Mouse (Mus musculus): ENCODE measurements at regions not wholly inside any gene's neighbourhood (a gene's known extent, or its start where the extent isn't known, plus 50 kb on each side); places are given as distances from the start of the nearest gene placed in this dataset.
A peak's percentile ranks its signal among the peaks of the same experiment; 100 is the strongest.
"Not testable (repeated sequence)": the region's sequence is repeated elsewhere in the genome, so short reads cannot be mapped to it uniquely, and the experiment has no call there.

DNA sequence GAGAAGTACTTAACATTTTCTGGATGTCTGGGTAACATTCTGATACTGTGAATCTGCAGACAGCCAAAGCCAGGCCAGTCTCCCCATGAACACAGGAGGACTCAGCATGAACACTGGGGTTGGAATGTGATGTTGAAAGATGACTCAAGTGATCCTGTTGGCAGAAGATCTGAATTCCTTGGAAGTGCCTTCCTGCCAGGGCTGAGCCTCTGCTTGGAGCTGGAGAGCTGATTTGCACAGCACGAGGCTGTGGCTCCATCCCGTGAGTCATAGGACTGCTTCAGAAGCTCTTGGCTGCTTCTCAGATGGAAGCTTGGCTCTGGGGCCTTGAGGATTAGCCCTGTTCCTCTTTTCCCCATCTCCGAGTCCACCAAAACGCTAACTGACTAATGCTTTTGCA is 99.5 kb downstream of the Nr2f2 start:
- no peak overlapping the region for H3K4me2 ChIP-seq (ENCODE audit: low read length)
- no peak overlapping the region for H3K27ac ChIP-seq (ENCODE audit: low read depth)
- DNase-seq (ENCODE audit: low spot score), result no peak
- H3K27me3 ChIP-seq (replicated peaks; ENCODE audit: control insufficient read depth, insufficient read depth, low read length), result no peaks in the 10 kb centered on the region
- 51% methylated on average over 4 of the region's 4 CpGs for WGBS
- H3K36me3 ChIP-seq (ENCODE audit: control insufficient read depth, insufficient read depth, low read length), result no peaks in the 10 kb centered on the region
- no peaks in the 10 kb centered on the region for H3K9me3 ChIP-seq (ENCODE audit: control insufficient read depth, low read length)
- H3K4me1 ChIP-seq (replicated peaks; ENCODE audit: control insufficient read depth, insufficient read depth, low read length), result no peaks in the 10 kb centered on the region
- H3K9ac ChIP-seq (ENCODE audit: low read length), result no peak overlapping the region
- ATAC-seq (replicated peaks; ENCODE audit: low FRiP score, low TSS enrichment, low read depth), result no peak
- H3K4me3 ChIP-seq (ENCODE audit: low read depth, low read length), result no peak overlapping the region

DNA sequence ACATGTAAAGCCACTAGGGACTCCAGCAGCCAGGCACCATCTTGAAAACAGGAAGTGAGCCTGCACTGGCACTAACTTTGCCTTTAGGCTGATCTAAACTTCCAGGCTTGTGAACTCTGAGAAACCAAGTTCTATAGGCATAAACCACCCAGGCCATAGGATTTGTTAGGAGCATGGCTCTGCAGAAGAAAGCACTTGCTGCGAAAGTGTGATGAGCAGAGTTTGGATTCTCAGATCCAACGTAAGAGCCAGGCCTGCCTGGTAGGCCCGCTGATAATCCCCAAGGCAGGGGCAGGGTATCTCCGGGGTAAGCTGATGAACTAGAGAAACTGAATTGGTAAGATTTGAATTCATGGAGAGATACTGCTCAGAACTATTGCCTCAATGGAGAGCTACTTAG is 109.7 kb downstream of the Nr2f2 start:
- no peaks in the 10 kb centered on the region for H3K4me1 ChIP-seq (replicated peaks; ENCODE audit: control insufficient read depth, insufficient read depth, low read length)
- H3K36me3 ChIP-seq (ENCODE audit: control insufficient read depth, insufficient read depth, low read length), result no peaks in the 10 kb centered on the region
- H3K9me3 ChIP-seq (ENCODE audit: control insufficient read depth, low read length), result no peaks in the 10 kb centered on the region
- H3K9ac ChIP-seq (ENCODE audit: low read length), result no peak overlapping the region
- WGBS, result 97% methylated on average over 4 of the region's 4 CpGs
- H3K4me3 ChIP-seq (ENCODE audit: low read depth, low read length), result no peak overlapping the region
- no peak overlapping the region for H3K4me2 ChIP-seq (ENCODE audit: low read length)
- ATAC-seq (replicated peaks; ENCODE audit: low FRiP score, low TSS enrichment, low read depth) (no peak), DNase-seq (ENCODE audit: low spot score) (no peak)
- H3K27me3 ChIP-seq (replicated peaks; ENCODE audit: control insufficient read depth, insufficient read depth, low read length), result no peaks in the 10 kb centered on the region
- no peak overlapping the region for H3K27ac ChIP-seq (ENCODE audit: low read depth)

DNA sequence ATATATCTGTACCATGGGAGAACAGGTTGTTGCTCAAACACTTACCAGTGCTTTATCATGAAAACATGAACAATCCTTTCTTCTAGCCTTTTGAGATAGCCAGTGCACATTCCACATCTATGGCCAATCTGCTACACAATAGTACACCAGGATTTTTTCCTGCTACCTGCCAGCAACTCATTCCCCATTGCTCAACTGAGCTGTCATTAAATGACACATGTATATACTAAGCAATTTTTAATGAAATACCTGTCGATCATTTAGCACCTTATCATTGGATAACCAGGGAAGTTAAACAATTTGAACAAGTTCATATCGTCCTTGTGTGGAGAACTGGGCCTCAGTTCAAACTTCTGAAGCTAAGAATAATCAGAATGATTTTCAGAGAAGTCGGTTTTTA is 111.5 kb downstream of the Nr2f2 start:
- no peaks in the 10 kb centered on the region for H3K27me3 ChIP-seq (replicated peaks; ENCODE audit: control insufficient read depth, insufficient read depth, low read length)
- ATAC-seq (replicated peaks; ENCODE audit: low FRiP score, low TSS enrichment, low read depth) (no peak), DNase-seq (ENCODE audit: low spot score) (no peak)
- no peaks in the 10 kb centered on the region for H3K4me1 ChIP-seq (replicated peaks; ENCODE audit: control insufficient read depth, insufficient read depth, low read length)
- H3K36me3 ChIP-seq (ENCODE audit: control insufficient read depth, insufficient read depth, low read length), result no peaks in the 10 kb centered on the region
- H3K9me3 ChIP-seq (ENCODE audit: control insufficient read depth, low read length), result no peaks in the 10 kb centered on the region
- no peak overlapping the region for H3K27ac ChIP-seq (ENCODE audit: low read depth)
- H3K4me2 ChIP-seq (ENCODE audit: low read length), result no peak overlapping the region
- WGBS, result 78% methylated on average over 3 of the region's 3 CpGs
- no peak overlapping the region for H3K9ac ChIP-seq (ENCODE audit: low read length)
- H3K4me3 ChIP-seq (ENCODE audit: low read depth, low read length), result no peak overlapping the region

DNA sequence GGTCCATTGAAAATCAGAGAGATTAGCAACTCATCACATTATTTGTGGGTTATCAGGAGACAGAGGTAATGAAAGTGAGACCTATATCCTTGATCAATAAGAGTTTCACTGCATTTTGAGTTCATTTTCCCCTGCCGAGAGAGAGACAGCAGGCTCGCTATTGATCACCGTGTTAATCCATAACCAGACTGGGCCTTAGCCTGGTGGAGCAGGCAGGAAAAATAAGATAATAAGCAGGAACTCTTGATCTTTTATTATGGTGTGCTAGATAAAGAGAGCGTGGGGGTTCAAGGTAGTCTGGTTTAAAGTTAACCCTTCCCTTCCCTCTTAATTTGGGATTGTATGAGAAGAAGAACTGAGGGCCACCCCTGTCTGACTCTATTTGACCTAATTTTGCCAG is 113.3 kb downstream of the Nr2f2 start:
- no peaks in the 10 kb centered on the region for H3K4me1 ChIP-seq (replicated peaks; ENCODE audit: control insufficient read depth, insufficient read depth, low read length)
- no peak for ATAC-seq (replicated peaks; ENCODE audit: low FRiP score, low TSS enrichment, low read depth)
- no peaks in the 10 kb centered on the region for H3K9me3 ChIP-seq (ENCODE audit: control insufficient read depth, low read length)
- no peak for DNase-seq (ENCODE audit: low spot score)
- no peak overlapping the region for H3K9ac ChIP-seq (ENCODE audit: low read length)
- no peak overlapping the region for H3K27ac ChIP-seq (ENCODE audit: low read depth)
- 65% methylated on average over 4 of the region's 4 CpGs for WGBS
- H3K27me3 ChIP-seq (replicated peaks; ENCODE audit: control insufficient read depth, insufficient read depth, low read length), result no peaks in the 10 kb centered on the region
- no peaks in the 10 kb centered on the region for H3K36me3 ChIP-seq (ENCODE audit: control insufficient read depth, insufficient read depth, low read length)
- H3K4me3 ChIP-seq (ENCODE audit: low read depth, low read length), result no peak overlapping the region
- 0 out of 2 replicates have a peak overlapping the region, but pooled peaks have one; percentile 12 for H3K4me2 ChIP-seq (ENCODE audit: low read length)

DNA sequence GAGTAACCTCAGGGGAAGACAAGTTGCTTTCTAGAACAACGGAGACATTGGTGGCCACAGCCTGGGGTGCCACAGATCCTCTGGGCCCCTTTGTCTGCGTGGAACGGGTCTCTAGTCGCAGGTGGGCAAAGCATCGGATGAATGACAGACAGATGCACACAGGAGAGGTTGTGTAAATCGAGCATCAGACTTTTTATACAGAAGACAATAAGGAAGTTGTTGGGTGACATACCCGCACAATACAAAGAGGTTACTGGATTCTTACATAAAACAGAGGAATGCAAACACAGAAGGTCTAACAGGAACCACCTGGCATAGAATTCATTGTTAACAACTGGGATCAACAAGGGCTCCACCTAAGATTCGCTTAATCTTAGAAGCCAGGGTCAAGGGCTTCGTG is 127.5 kb downstream of the Nr2f2 start:
- peak; percentile 35 for DNase-seq (ENCODE audit: low spot score)

DNA sequence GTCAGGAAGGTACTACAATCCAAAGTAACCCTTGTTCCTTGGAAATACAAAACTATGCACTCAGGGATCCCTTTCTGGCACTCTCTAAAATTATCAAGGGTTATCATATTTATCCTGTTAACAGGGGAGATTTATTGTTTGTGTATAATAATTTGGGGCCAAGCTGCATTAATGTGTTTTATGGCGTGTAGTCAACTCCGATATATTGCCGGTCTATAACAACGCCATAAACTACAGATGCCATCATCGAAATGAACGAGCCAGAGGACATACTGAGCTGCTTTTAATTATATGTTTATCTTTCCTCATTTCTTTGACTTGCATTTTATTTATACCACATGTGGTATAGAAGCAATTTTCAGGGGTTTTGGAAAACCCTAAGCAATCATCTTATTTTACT is 147.2 kb downstream of the Nr2f2 start:
- DNase-seq (ENCODE audit: low spot score), result no peak
- H3K27me3 ChIP-seq (replicated peaks; ENCODE audit: control insufficient read depth, insufficient read depth, low read length), result no peaks in the 10 kb centered on the region
- H3K9ac ChIP-seq (ENCODE audit: low read length), result no peak overlapping the region
- no peaks in the 10 kb centered on the region for H3K36me3 ChIP-seq (ENCODE audit: control insufficient read depth, insufficient read depth, low read length)
- WGBS, result 43% methylated on average over 6 of the region's 6 CpGs
- H3K4me3 ChIP-seq (ENCODE audit: low read depth, low read length), result no peak overlapping the region
- H3K9me3 ChIP-seq (ENCODE audit: control insufficient read depth, low read length), result no peaks in the 10 kb centered on the region
- H3K4me1 ChIP-seq (replicated peaks; ENCODE audit: control insufficient read depth, insufficient read depth, low read length), result no peaks in the 10 kb centered on the region
- no peak for ATAC-seq (replicated peaks; ENCODE audit: low FRiP score, low TSS enrichment, low read depth)
- H3K27ac ChIP-seq (ENCODE audit: low read depth), result no peak overlapping the region
- no peak overlapping the region for H3K4me2 ChIP-seq (ENCODE audit: low read length)

More for the DNA sequence above, 127.5 kb downstream of the Nr2f2 start:
- not testable (repeated sequence) for H3K36me3 ChIP-seq (ENCODE audit: control insufficient read depth, insufficient read depth, low read length); H3K4me1 ChIP-seq (replicated peaks; ENCODE audit: control insufficient read depth, insufficient read depth, low read length); H3K27ac ChIP-seq (ENCODE audit: low read depth); ATAC-seq (replicated peaks; ENCODE audit: low FRiP score, low TSS enrichment, low read depth); H3K9ac ChIP-seq (ENCODE audit: low read length); H3K27me3 ChIP-seq (replicated peaks; ENCODE audit: control insufficient read depth, insufficient read depth, low read length); H3K4me3 ChIP-seq (ENCODE audit: low read depth, low read length); H3K9me3 ChIP-seq (ENCODE audit: control insufficient read depth, low read length); H3K4me2 ChIP-seq (ENCODE audit: low read length)
- 90% methylated on average over 9 of the region's 9 CpGs for WGBS

DNA sequence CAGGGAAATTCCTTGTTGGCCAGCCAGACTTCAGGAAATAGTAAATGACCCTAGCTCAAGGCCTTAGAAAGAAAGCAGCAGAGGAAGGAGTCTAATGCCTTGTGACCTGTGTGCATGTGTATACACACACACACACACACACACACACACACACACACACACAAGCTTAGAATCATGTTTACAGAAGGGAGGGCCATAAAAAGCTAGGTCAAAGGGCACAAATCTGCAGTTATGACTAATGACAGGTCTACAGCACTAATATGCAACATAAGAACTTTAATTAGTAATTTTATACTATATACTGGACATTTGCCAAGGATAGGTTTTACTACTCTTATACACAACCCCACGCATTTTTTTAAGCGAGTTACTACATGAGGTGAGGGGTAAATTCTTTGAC is 149.4 kb downstream of the Nr2f2 start:
- Histone ChIP-seq H3K9ac (ENCODE audit: low read length) (no peak overlapping the region), H3K4me1 (replicated peaks; ENCODE audit: control insufficient read depth, insufficient read depth, low read length) (no peaks in the 10 kb centered on the region), H3K4me2 (ENCODE audit: low read length) (no peak overlapping the region), H3K4me3 (ENCODE audit: low read depth, low read length) (no peak overlapping the region), H3K27ac (ENCODE audit: low read depth) (no peak overlapping the region), H3K27me3 (replicated peaks; ENCODE audit: control insufficient read depth, insufficient read depth, low read length) (no peaks in the 10 kb centered on the region), H3K36me3 (ENCODE audit: control insufficient read depth, insufficient read depth, low read length) (no peaks in the 10 kb centered on the region), H3K9me3 (ENCODE audit: control insufficient read depth, low read length) (no peaks in the 10 kb centered on the region)
- 85% methylated on average over 2 of the region's 2 CpGs for WGBS
- DNase-seq (ENCODE audit: low spot score), result no peak
- ATAC-seq (replicated peaks; ENCODE audit: low FRiP score, low TSS enrichment, low read depth), result no peak

DNA sequence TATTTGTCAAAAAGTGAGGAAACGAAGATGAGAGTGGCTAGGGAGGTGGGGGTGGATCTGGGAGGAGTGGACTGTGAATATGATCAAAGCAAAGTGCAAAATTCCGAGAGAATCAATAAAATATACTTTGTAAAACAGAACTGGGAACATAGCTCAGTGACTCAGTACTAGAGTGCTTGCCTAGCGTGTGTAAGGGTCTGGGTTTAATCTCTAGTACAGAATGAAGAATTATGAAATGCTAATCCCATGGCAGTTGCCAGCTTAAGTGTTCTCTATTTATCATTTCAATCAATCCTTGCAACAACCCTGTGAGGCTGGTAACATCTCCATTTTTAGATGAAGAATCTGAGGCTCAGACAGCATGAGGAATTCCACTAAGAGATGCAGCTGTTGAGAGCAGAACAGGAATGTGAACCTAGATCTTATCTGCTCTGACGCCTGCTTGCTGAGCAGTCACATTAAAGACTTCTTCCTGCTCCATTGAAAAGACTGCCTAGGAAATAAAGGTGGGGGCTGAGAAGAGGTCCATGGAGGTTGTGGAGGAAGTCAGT is 152.5 kb downstream of the Nr2f2 start:
- Histone ChIP-seq H3K9me3 (ENCODE audit: control insufficient read depth, low read length) (no peaks in the 10 kb centered on the region), H3K4me1 (replicated peaks; ENCODE audit: control insufficient read depth, insufficient read depth, low read length) (no peaks in the 10 kb centered on the region), H3K4me3 (ENCODE audit: low read depth, low read length) (no peak overlapping the region), H3K9ac (ENCODE audit: low read length) (no peak overlapping the region), H3K36me3 (ENCODE audit: control insufficient read depth, insufficient read depth, low read length) (no peaks in the 10 kb centered on the region), H3K4me2 (ENCODE audit: low read length) (no peak overlapping the region), H3K27ac (ENCODE audit: low read depth) (no peak overlapping the region), H3K27me3 (replicated peaks; ENCODE audit: control insufficient read depth, insufficient read depth, low read length) (no peaks in the 10 kb centered on the region)
- WGBS, result 38% methylated on average over 4 of the region's 4 CpGs
- ATAC-seq (replicated peaks; ENCODE audit: low FRiP score, low TSS enrichment, low read depth) (no peak), DNase-seq (ENCODE audit: low spot score) (no peak)

DNA sequence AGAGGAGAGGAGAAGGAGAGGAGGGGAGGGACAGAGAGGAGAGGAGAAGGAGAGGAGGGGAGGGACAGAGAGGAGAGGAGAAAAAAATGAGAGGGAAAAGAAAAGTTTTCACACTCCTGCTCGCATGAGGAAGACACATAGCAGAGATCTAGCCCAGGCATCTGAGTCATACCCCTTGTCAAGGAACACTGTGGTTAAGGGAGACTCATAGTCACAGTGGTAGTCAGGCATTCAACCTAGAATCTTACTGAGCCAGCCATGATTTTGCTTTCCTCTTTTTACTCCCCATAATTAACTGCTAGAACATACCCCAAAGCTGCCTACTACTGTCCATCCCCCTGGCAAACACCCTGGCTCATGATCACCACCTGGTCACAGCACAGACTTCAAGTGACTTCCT is 160.6 kb downstream of the Nr2f2 start:
- no peak overlapping the region for H3K4me2 ChIP-seq (ENCODE audit: low read length)
- no peak for DNase-seq (ENCODE audit: low spot score)
- no peaks in the 10 kb centered on the region for H3K4me1 ChIP-seq (replicated peaks; ENCODE audit: control insufficient read depth, insufficient read depth, low read length)
- H3K9ac ChIP-seq (ENCODE audit: low read length), result no peak overlapping the region
- no peak overlapping the region for H3K4me3 ChIP-seq (ENCODE audit: low read depth, low read length)
- H3K27me3 ChIP-seq (replicated peaks; ENCODE audit: control insufficient read depth, insufficient read depth, low read length), result no peaks in the 10 kb centered on the region
- H3K9me3 ChIP-seq (ENCODE audit: control insufficient read depth, low read length), result no peaks in the 10 kb centered on the region
- no peak for ATAC-seq (replicated peaks; ENCODE audit: low FRiP score, low TSS enrichment, low read depth)
- H3K27ac ChIP-seq (ENCODE audit: low read depth), result no peak overlapping the region
- no peaks in the 10 kb centered on the region for H3K36me3 ChIP-seq (ENCODE audit: control insufficient read depth, insufficient read depth, low read length)
- WGBS, result 63% methylated on average over 1 of the region's 1 CpGs
